ENCODE assay signal across 9 mouse cellular contexts in genomic region chr11:45979946-45980892, GRCm38 (mm10). TPM values are rescaled to one million over a fixed set of nuclear protein-coding genes. Genes with fewer than 3 reads are reported as not detected.
DNase-seq lines count a peak whose midpoint lies in the region; ATAC-seq lines count a peak whose summit lies in the region.
"Had no signal": no experiment of that assay in that cellular context is flagged by ENCODE, and none has a peak within 500 bp of the region (broad histone marks: within the 10 kb centered on the region; RNA-seq: fewer than 3 reads in every experiment).

TSS of gene Sox30 (plus strand) at chr11:45980310.

- 0 out of 2 replicates have a peak, but pooled peaks cover 3% of the 10 kb centered on the region for H3K4me1 ChIP-seq in embryonic facial prominence, embryonic 12.5 days

- H3K27ac ChIP-seq in embryonic facial prominence, embryonic 12.5 days = peak within 1 kb of the TSS; percentile 41; the same call in 1 of the 2 replicates

- 0 out of 2 replicates have a peak, but pooled peaks cover 2% of the 10 kb centered on the region for H3K9me3 ChIP-seq in embryonic facial prominence, embryonic 12.5 days

- H3K4me3 ChIP-seq in embryonic facial prominence, embryonic 12.5 days = peak within 1 kb of the TSS; percentile 62

- peak within 1 kb of the TSS; percentile 82 for H3K9ac ChIP-seq in embryonic facial prominence, embryonic 12.5 days

- ATAC-seq in embryonic facial prominence, embryonic 12.5 days (ENCODE audit: insufficient number of reproducible peaks, insufficient read depth, low FRiP score, low TSS enrichment) = peak; percentile 87
- ATAC-seq: Patski had no signal

- DNase-seq in layer of hippocampus, adult 11-12 months (ENCODE audit: low spot score) = peak; percentile 37
- no peak for DNase-seq in layer of hippocampus, adult 9-10 months (ENCODE audit: low spot score)
- peak; percentile 64 to 77 for DNase-seq in heart, postnatal 10 days
- peak; percentile 49 to 80 for DNase-seq in kidney, postnatal 25 days
- peak; percentile 75 for DNase-seq in lung, postnatal 10 days
- DNase-seq in retina, embryonic 14.5 days (ENCODE audit: low spot score) = peak; percentile 76
- peak; percentile 75 for DNase-seq in thymus, postnatal 4 days

- WGBS in embryonic facial prominence, embryonic 12.5 days = 11% methylated on average over 92 of the region's 115 CpGs

- H3K36me3 ChIP-seq in embryonic facial prominence, embryonic 12.5 days = no peaks in the 10 kb centered on the region

- intact Hi-C loops in heart, postnatal 10 days (cut with DNase I) = no loop called here

- H3K4me2 ChIP-seq in embryonic facial prominence, embryonic 12.5 days (replicated peaks) = peak within 1 kb of the TSS; percentile 74

- peaks cover 3% of the 10 kb centered on the region; the same call in 1 of the 2 replicates for H3K27me3 ChIP-seq in embryonic facial prominence, embryonic 12.5 days

RNA-seq across cellular contexts. Expression of gene Sox30, which starts in this region (rescaled TPM):
- 0.33 and 0.43 TPM in 2 replicates for polyA plus RNA-seq in embryonic facial prominence, embryonic 12.5 days (2016; fragmentation: Nextera tagmentation; extraction: Ambion mirVana)
- under 1 TPM; 0.24 to 0.30 TPM for total RNA-seq in heart, postnatal 10 days (2021)
- polyA plus RNA-seq: Patski had no signal

Comparison
In these comparisons a context has a peak if more than half of its experiments do, and no peak if none do; other contexts are left out.
1. Peak in ATAC-seq, H3K4me3 ChIP-seq, H3K27ac ChIP-seq, H3K9ac ChIP-seq and H3K4me2 ChIP-seq in embryonic facial prominence, embryonic 12.5 days; RNA of the gene not detected or under 1 TPM.
2. Peak in DNase-seq in heart, postnatal 10 days; RNA of the gene not detected or under 1 TPM.